Mouse (Mus musculus): Measurements from ENCODE around the gene Rnf39. TPM values are rescaled to one million over a fixed set of nuclear protein-coding genes. Genes with fewer than 3 reads are reported as not detected.
A peak's percentile ranks its signal among the peaks of the same experiment; 100 is the strongest.

Rnf39 gene
- polyA plus RNA-seq, 1 experiment = 0.44 TPM

GRCm38 (mm10) chr17:36992336-36993104 is 49.8 kb downstream of the Rnf39 start:
- no peak overlapping the region for H3K27ac ChIP-seq (ENCODE audit: insufficient read depth, low read length)
- TF ChIP-seq CTCF (IDR thresholded peaks at IDR 0.05; ENCODE audit: borderline replicate concordance, insufficient read depth, low read length) (no peak), POLR2A (IDR thresholded peaks at IDR 0.05; ENCODE audit: low read depth, low read length) (no peak)
- H3K4me1 ChIP-seq (ENCODE audit: control insufficient read depth, insufficient read depth, low read length) = peaks cover 3% of the 10 kb centered on the region; the same call in 1 of the 2 replicates
- H3K4me3 ChIP-seq (ENCODE audit: insufficient read depth, low read length) = no peak overlapping the region

DNA sequence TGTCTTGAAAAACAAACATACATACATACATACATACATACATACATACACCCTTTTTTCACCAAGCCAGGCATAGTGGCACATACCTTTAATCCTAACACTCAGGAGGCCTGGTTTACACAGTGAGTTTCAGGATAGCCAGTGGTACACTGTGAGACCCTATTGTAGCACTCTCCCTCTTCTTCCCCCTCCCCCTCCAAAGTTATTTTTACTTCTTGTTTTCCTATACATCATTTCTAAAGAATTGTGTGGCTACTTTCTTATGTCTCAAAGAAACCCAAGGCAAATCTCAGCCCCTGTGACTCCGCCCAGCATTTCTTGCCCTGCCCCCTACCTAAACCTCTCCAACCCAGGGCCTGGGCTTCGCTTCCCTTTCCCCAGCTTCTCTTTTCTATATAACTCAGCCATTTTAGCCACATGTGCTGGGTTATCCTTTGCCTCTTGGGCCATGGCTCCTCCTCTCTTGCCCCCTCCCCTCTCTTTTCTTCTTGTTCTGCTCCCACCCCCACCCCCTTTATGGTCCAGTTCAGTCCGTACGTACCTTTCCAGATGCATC is 51.1 kb downstream of the Rnf39 start:
- H3K4me3 ChIP-seq (ENCODE audit: insufficient read depth, low read length) = no peak overlapping the region
- no peak overlapping the region for H3K27ac ChIP-seq (ENCODE audit: insufficient read depth, low read length)
- peaks cover 3% of the 10 kb centered on the region; the same call in 1 of the 2 replicates for H3K4me1 ChIP-seq (ENCODE audit: control insufficient read depth, insufficient read depth, low read length)
- TF ChIP-seq CTCF (IDR thresholded peaks at IDR 0.05; ENCODE audit: borderline replicate concordance, insufficient read depth, low read length) (no peak), POLR2A (IDR thresholded peaks at IDR 0.05; ENCODE audit: low read depth, low read length) (no peak)

DNA sequence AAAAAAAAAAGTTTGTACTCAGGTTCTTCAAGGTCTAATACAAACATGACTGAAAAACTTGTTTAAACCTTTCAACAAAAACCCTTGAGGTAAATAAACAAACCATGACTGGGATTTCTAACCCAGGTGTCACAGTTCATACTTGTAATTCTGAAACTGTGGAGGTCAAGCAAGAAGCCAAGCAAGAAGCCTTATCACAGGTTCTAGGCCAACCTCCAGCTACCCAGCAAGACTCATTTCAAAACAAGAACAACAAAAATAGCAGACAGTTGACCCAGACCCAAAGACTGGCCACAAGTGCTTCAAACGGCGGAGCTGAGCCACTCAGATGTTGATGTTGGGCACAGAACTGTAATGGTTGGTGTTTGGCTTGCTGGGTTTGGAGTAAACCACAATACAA is 51.8 kb downstream of the Rnf39 start:
- TF ChIP-seq CTCF (IDR thresholded peaks at IDR 0.05; ENCODE audit: borderline replicate concordance, insufficient read depth, low read length) (no peak), POLR2A (IDR thresholded peaks at IDR 0.05; ENCODE audit: low read depth, low read length) (no peak)
- peaks cover 3% of the 10 kb centered on the region; the same call in 1 of the 2 replicates for H3K4me1 ChIP-seq (ENCODE audit: control insufficient read depth, insufficient read depth, low read length)
- no peak overlapping the region for H3K4me3 ChIP-seq (ENCODE audit: insufficient read depth, low read length)
- H3K27ac ChIP-seq (ENCODE audit: insufficient read depth, low read length) = no peak overlapping the region

DNA sequence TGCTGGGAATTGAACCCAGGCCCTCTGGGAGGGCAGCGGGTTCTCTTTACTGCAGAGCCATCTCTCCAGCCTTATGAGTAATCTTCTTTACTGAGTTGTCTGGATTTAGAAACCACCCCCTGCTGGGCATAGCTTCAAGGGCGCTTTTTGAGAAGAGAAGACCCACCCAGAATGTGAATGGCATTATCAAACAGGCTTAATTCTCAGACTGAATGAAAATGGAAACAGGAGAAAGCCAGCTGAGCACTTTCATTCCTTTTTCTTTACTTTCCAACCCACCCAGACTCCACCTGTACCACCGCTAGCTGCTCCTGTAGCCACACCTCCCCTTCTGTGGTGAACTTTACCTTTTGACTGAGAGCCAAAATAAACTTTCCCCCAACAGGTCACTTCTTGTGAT is 52.7 kb downstream of the Rnf39 start:
- H3K4me1 ChIP-seq (ENCODE audit: control insufficient read depth, insufficient read depth, low read length) = peaks cover 3% of the 10 kb centered on the region; the same call in 1 of the 2 replicates

DNA sequence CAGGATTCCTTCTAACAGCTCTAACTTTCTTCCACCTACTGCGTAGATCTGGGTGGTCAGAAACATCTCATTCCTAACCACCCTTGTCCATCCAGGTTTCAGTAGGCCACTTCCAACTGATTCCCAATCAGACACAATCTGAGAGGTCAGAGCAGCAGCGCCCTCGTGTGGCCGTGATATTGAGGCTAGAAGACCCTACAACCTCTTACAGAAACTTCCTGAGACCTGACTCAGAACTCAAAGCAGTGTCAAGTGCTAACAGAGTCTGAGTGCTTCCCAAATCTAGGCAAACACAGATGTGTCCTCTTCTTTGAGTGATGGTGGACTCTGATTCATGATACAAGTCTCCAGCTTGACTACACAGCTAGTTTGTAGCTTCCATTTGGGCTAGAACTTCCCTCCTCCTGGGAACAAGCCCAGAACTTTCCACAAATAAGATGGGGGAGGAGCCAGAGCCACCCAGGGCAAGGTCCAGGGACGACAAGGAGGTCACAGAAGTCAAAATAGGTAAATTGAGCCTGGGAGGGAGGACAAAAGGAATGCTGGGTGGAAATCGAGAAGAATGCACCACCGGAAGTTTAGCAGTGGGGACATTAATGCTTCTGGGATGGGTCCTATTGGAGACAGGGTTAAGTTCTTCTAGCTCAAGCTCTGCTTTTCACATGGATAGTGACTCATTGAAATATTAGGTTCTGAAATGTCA is 54.5 kb downstream of the Rnf39 start:
- Histone ChIP-seq H3K4me3 (ENCODE audit: insufficient read depth, low read length) (no peak overlapping the region), H3K27ac (ENCODE audit: insufficient read depth, low read length) (no peak overlapping the region), H3K4me1 (ENCODE audit: control insufficient read depth, insufficient read depth, low read length) (peaks cover 3% of the 10 kb centered on the region; the same call in 1 of the 2 replicates)
- no peak for TF ChIP-seq POLR2A (IDR thresholded peaks at IDR 0.05; ENCODE audit: low read depth, low read length)
- peak; percentile 79; the same call in 1 of the 2 replicates for TF ChIP-seq CTCF (IDR thresholded peaks at IDR 0.05; ENCODE audit: borderline replicate concordance, insufficient read depth, low read length)

More for the DNA sequence above, 52.7 kb downstream of the Rnf39 start:
- Histone ChIP-seq H3K27ac (ENCODE audit: insufficient read depth, low read length) (no peak overlapping the region), H3K4me3 (ENCODE audit: insufficient read depth, low read length) (no peak overlapping the region)
- TF ChIP-seq POLR2A (IDR thresholded peaks at IDR 0.05; ENCODE audit: low read depth, low read length) (no peak), CTCF (IDR thresholded peaks at IDR 0.05; ENCODE audit: borderline replicate concordance, insufficient read depth, low read length) (no peak)

Other genes with a start within 250 kb of the Rnf39 start
- gene H2-M10.5, start 170.0 kb upstream of the Rnf39 start, polyA plus RNA-seq (2011; ENCODE audit: insufficient read length, low read depth, missing spikeins) = not detected in 2 replicates
- not detected in 2 replicates for gene H2-M10.6, start 130.7 kb upstream of the Rnf39 start, polyA plus RNA-seq (2011; ENCODE audit: insufficient read length, low read depth, missing spikeins)
- 46.6 and 49.5 TPM in 2 replicates for gene Trim26, start 105.8 kb upstream of the Rnf39 start, polyA plus RNA-seq (2011; ENCODE audit: insufficient read length, low read depth, missing spikeins)
- gene Trim15, start 75.7 kb upstream of the Rnf39 start, polyA plus RNA-seq (2011; ENCODE audit: insufficient read length, low read depth, missing spikeins) = not detected in 2 replicates
- gene Trim10, start 73.3 kb upstream of the Rnf39 start, polyA plus RNA-seq (2011; ENCODE audit: insufficient read length, low read depth, missing spikeins) = not detected in 2 replicates
- not detected in 2 replicates for gene Trim40, start 52.8 kb upstream of the Rnf39 start, polyA plus RNA-seq (2011; ENCODE audit: insufficient read length, low read depth, missing spikeins)
- not detected in 2 replicates for gene Trim31, start 44.8 kb upstream of the Rnf39 start, polyA plus RNA-seq (2011; ENCODE audit: insufficient read length, low read depth, missing spikeins)
- 60.4 and 65.2 TPM in 2 replicates for gene Ppp1r11, start 8.8 kb downstream of the Rnf39 start, polyA plus RNA-seq (2011; ENCODE audit: insufficient read length, low read depth, missing spikeins)
- 37.8 and 55.0 TPM in 2 replicates for gene Znrd1, start 15.6 kb downstream of the Rnf39 start, polyA plus RNA-seq (2011; ENCODE audit: insufficient read length, low read depth, missing spikeins)
- gene Znrd1as, start 15.7 kb downstream of the Rnf39 start, polyA plus RNA-seq (2011; ENCODE audit: insufficient read length, low read depth, missing spikeins) = 9.0 and 11.6 TPM in 2 replicates
- gene 2410137M14Rik, start 38.3 kb downstream of the Rnf39 start, polyA plus RNA-seq (2011; ENCODE audit: insufficient read length, low read depth, missing spikeins) = not detected in 2 replicates
- 0.51 and 1.1 TPM in 2 replicates for gene H2-M5, start 46.6 kb downstream of the Rnf39 start, polyA plus RNA-seq (2011; ENCODE audit: insufficient read length, low read depth, missing spikeins)
- gene Zfp57, start 58.2 kb downstream of the Rnf39 start, polyA plus RNA-seq (2011; ENCODE audit: insufficient read length, low read depth, missing spikeins) = 67.2 and 80.0 TPM in 2 replicates
- gene Mog, start 80.5 kb downstream of the Rnf39 start, polyA plus RNA-seq (2011; ENCODE audit: insufficient read length, low read depth, missing spikeins) = not detected in 2 replicates
- gene Gabbr1, start 103.0 kb downstream of the Rnf39 start, polyA plus RNA-seq (2011; ENCODE audit: insufficient read length, low read depth, missing spikeins) = 49.1 and 56.8 TPM in 2 replicates
- gene Olfr90, start 145.6 kb downstream of the Rnf39 start, polyA plus RNA-seq (2011; ENCODE audit: insufficient read length, low read depth, missing spikeins) = not detected in 2 replicates
- gene Olfr91, start 155.4 kb downstream of the Rnf39 start, polyA plus RNA-seq (2011; ENCODE audit: insufficient read length, low read depth, missing spikeins) = not detected in 2 replicates
- gene Olfr92, start 177.2 kb downstream of the Rnf39 start, polyA plus RNA-seq (2011; ENCODE audit: insufficient read length, low read depth, missing spikeins) = not detected in 2 replicates
- not detected in 2 replicates for gene Olfr93, start 218.6 kb downstream of the Rnf39 start, polyA plus RNA-seq (2011; ENCODE audit: insufficient read length, low read depth, missing spikeins)

Measured in embryonic fibroblast, embryonic 13.5 days (primary cell).